Mouse (Mus musculus) gastrocnemius, adult 18-20 months (tissue): ENCODE data around the gene Gnpat. TPM values are rescaled to one million over a fixed set of nuclear protein-coding genes. Genes with fewer than 3 reads are reported as not detected.

Source experiments
- DNase-seq: peaks from one replicate; pipeline ENCODE4 v3.0.0; 2021; ENCODE audit warnings: low spot score
- long read RNA-seq, 2 experiments: library from polyadenylated mRNA; stranded (forward); transcript quantifications; one replicate each; pipeline ENCODE4 v2.0.0; 2021
- total RNA-seq, 2 experiments: library from RNA; stranded (reverse); gene quantifications; 2 replicates each; pipeline ENCODE4 v1.2.3; 2021

The Gnpat gene
- 100 to 1,000 TPM; 138 to 151 TPM for total RNA-seq
- long read RNA-seq, experiment 1, transcript Gnpat-201 (16 exons, 2,984 nt), result major isoform, 216 of 259 reads
- long read RNA-seq, experiment 1, partial matches to known transcripts, result 25 of 259 reads
- long read RNA-seq, experiment 1, other reads (novel, unspliced or antisense), result 18 of 259 reads
- long read RNA-seq, experiment 2, transcript Gnpat-201 (16 exons, 2,984 nt), result major isoform, 124 of 164 reads
- long read RNA-seq, experiment 2, partial matches to known transcripts, result 16 of 164 reads
- long read RNA-seq, experiment 2, other reads (novel, unspliced or antisense), result 21 of 164 reads

DNA sequence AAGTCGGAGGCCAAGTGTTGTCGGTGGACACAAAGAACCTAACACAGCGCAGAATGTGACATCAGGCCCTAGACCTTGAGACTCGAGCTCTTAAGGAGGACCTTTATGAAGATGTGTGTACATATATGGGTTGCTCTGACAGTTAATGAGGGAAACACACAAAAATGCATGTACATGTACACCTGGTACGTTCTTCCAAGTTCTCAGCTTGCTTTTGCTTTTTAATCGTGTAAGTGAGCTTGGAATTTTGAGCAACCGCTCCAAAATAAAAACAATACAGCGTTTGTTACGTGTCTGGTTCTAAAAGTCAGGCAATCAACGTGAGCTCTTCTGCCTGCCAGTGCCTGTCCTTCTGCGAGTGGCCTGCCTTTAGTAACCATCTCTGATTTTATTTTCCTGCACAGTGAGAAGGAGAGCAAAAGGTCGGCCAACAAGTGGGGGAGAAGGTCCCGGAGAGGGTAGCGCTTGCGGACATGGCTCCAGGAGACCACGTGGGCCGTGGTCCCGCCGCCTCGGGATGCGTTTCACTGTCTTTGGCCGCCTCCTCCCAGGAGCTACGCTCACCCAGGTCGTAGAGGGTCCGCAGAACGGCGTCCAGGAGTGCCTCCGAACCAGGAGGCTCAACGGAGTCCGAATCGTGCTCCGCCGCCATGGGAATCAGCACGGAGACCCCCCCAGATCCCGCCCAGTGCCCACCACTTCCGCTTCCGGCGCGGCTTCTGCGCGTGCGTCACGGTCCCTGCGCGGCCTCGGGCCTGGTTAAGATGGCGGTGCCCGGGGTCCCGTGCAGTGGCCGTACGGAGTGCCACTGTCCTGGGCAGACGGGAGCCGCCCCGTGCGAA is at the start of gene Gnpat, which contains the start of gene 2810004N23Rik:
Gene Gnpat, plus strand, starts transcription at position 713 of the 842 bp plus-strand sequence.
Gene 2810004N23Rik, minus strand, starts transcription at position 800 of the 842 bp plus-strand sequence.
- DNase-seq, result peak; percentile 92

DNA sequence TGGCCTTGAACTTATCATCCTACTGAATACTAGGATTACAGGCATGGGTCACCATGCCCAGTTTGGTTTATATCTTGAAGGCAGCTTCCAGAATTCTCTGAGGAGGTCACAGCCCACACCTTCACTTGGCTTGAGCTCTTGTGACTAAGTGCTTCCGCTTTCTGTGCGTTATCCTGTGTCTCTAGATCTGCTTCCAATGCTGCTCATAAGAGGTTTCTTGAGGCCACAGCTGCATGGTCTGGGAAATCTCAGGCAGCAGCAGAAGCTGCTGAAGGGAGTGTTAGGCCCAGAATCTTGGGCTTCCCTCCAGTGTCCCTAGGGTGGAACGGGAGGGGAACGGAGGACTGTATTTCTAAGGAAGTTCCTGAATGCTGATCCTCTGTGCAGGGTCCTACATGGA is 49.5 kb upstream of the Gnpat start:
- DNase-seq, result no peak

DNA sequence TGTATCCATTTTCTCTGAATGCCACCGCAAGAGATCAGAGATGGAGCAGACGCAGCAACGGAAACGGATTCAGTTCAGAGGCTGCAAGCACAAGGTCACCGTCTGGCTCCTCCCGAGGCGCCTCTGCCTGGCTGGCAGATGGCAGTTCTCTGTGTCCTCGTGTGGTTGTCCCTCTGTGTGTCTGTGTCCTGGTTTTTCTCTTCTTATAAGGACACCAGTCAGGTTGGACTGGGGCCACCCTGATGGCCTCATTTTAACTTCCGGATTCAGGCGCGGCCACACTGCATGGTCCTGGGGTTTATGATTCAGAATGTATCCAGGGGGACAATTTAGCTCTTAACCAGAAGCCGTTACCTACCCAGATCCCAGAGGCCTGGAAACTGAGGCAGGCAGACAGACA is 47.0 kb upstream of the Gnpat start:
- DNase-seq, result no peak

DNA sequence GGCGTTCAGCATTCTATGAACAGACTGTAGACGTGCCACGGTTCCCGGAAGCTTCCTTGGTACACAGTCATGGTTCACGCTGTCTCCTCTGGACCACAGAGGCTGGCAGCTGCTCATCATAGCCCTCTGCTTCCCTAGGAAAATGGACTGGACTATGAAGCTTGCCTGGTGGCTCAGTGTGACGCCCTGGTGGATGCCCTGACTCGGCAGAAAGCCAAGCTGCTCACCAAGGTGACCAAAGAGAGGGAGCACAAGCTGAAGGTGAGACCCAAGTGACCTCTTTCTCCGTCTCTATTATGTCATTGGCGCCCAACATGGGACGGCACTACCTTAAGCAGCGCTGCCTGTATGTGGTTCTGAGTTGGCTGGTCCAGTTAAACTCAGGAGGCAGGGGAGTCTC is 46.0 kb upstream of the Gnpat start:
- no peak for DNase-seq

DNA sequence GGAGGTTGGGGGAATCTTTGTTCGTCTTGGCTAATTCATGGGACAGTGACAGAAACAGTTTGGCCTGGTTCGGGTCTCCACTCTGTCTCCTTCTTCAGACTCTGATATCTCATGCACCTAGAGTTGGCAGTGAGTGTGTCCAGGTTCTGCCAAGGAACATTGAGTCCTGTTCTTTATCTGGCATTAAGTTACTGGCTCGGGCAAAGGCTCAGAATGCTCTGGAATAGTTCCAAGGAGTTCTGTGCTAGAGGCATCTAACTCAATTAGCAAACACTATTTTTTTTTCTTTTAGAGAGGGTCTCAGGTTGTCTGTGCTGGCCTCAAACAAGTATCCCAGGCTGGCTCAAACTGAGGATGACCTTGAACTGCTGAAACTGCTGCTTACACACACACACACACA is 45.5 kb upstream of the Gnpat start:
- peak; percentile 82 for DNase-seq

DNA sequence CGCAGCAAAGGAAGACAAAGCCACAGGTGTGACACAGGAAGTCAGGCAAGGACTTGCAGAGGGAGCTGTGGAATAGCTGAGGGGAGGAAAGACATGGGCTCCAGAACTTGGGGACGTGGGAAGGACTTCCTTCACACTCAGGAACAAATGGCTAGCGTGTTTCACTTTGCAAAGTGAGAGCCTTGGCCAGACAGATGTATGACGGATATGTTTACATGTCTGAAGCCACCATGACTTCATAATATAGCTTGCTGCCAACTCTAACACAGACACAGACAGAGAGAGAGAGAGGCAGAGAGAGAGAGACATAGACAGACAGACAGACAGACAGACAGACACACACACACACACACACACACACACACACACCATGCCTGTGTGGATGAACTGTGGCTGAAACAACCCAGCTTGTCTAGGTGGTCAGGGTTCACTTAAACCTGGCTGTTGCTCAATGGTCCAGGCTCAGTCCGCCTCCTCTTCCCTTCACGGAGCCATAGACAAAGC is 43.2 kb upstream of the Gnpat start:
- no peak for DNase-seq

DNA sequence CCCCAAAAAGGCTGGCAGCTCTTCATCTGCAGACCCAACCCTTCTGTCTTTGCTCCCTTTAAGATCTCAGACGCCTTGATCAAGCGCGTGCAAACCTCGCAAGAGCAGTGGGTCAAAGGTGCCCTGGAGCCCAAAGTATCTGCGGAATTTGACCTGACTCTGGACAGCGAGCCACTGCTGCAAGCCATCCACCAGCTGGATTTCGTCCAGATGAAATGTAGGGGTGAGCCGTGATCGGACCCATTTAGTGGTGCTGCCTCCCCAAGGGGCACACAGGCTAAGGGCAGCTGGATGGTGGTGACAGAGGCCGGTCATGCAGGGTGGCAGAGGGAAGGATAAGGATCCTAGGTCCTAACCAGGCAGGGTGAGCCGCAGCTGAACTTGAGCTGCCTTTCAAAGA is 42.7 kb upstream of the Gnpat start:
- no peak for DNase-seq

DNA sequence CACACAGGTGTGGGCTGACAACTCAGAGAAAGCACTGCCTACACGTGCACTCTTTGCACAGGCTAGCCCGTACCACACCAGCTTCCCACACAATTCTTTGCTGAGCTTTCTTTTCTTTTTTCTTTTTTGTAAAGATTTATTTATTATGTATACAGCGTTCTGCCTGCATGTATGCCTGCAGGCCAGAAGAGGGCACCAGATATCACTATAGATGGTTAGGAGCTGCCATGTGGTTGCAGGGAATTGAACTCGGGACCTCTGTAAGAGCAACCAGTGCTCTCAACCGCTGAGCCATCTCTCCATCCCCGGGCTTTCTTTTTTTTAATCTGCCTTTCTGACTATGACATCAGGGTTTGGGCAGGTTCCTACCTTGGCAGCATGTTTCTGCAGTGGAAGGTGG is 39.3 kb upstream of the Gnpat start:
- no peak for DNase-seq

DNA sequence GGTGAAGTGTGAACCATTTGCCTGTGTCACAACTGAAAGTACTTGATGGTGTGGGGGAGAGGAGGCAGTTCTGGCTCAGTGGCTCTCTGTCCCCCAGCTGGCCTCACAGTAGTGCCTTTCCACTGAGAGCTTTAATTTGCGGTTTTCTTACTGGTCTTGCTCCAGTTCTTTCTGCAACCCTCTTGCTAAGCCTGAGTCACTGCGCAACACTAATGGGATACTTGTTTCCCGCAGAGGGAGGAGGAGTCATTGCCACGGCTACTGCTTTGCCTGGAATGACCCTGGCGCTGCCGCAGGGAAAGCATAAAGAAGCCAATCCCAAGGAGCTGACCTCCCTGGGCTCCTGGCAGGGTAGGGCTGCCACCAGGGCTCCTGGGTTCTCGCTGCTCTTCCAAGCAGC is 36.2 kb upstream of the Gnpat start:
- DNase-seq, result peak; percentile 50

DNA sequence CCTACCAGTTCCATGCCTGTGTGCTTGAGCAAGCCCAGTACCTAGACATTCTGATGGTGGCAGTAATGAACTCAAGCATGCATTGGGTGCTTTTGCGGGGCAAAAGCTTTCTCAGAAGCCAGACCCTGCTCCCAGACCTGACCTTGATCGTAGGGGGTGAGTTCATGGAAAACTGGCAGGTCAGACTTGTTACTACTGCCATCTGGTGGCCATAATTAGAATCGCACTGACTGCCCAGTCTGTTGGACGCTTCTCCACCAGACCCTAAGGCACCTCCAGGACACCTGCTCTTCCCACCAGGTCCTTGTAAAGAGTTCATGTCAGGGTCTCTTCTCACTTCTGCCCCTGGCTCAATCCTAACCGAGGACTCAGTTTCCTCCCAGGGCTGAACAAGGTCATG is 35.4 kb upstream of the Gnpat start:
- DNase-seq, result peak; percentile 70

DNA sequence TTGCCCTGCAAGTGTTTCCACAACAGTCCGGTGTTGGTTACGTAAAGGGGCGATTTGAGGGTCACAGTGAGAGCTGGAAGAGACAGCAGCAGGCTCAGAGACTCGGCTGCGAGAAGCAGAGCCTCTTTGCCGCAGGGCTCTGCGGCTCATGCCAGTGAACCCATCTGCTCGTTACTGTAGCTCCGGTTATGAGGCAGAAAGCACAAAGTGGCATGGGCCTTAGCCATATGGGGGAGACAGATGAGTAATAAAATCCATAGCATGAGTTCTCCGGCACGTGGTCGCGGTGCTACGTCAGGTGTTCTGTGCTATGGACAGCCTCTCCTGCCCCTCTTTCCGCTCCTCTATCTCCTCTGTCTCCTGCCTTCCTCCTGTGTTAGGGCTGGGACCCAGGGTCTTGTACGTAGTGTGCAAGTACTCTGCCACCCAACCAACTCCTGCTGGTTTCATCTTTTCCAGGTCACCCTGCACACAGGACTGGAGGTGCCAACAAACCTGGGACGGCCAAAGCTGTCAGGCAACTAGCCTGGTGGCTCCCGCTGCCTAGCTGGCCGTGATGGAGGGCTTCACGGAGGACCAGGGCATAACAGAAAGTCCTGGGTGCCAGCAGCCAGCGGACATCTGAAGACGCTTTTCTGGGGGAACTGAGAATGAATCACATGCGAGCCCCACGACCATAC is 34.1 kb upstream of the Gnpat start:
- DNase-seq, result no peak

DNA sequence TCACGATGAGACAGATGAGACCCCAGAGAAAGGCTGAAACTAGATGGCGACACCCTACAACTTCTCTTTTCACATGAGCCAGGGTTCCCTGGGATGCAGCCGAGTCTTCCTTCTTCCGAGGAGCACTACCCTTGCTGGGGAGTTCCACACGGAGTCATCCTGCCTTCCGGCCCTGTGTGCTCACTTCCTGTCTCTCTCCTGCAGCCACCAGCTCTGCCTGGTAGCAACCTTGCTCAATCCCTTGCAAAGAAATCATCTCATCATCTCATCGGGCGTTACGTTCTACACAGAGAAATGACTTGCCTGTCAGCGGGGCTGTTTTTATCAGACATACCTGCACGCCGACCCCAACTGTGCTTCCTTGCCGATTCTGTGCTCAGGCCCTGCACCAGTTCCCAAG is 32.8 kb upstream of the Gnpat start:
- no peak for DNase-seq

DNA sequence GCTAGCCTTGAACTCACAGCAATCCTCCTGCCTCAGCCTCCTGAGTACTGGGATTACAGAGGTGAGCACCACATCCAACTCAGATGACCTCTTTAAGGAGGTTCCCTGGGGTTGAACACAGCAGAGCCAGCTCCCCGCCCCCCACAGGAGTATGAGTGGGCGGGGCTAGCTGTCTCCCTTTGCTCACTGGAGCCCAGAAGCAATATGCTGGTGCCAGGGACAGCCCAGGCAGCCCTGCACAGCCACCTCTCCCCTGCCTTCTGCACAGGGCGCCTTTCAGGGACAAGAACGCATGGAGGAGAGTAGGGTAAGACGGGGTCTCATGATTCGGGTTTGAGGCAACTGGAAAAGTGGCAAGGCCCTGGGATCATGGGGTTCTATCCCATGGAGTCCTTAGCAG is 31.3 kb upstream of the Gnpat start:
- DNase-seq, result no peak

DNA sequence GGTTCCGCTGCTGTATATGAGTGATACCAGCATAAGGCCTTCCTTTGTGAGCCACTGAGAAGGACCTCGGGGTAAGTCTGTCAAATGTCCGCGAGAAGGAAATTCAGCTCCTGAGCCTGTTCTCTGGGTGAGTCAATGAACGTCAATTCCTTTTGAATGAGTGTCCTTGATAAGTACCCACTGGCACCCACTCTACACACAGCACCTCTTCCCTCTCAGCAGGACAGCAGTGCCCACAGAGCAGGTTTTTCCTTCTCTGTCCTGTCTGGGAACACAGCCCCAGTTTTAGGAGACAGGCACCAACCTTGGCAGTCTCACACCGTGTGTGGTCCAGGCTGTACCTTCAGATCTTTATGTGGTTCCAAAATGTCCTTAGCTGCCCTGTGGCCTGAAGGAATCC is 30.9 kb upstream of the Gnpat start:
- no peak for DNase-seq

DNA sequence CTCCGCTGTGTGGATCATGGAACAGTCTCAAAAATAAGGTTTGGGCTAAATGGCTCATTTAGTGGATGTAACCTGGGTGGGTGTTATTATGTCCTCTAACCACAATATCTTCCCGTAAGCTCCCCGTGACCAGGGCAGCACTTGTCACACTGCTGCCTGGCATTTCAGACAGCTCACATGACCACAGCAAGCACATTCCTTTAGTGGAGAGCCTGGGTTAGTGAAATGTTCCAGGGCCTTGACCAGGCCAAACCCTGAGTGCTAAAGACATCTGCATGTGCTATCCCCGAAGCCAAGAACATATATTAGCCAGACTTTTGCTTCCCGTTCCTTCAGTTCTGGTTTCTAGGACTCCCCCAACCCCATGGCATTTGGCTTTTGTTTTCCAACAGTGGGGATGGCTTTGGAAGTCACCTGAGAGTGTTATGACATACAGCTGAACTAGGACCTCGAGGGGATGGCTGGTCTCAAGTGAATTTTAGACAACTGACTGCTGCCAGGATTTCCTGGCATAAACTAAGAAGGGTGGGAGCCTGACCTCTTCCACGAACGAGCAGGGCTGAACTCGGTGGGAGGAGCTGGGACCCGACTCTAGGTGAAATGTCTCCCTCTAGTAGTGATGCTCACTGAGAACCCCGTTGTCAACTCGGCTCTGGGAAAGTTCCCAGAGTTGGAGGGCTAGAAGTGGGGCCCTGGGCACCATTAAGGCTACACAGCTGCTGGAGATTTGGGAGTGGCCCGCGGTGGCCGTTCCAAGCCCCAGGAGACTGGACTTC is 29.2 kb upstream of the Gnpat start:
- DNase-seq, result no peak

DNA sequence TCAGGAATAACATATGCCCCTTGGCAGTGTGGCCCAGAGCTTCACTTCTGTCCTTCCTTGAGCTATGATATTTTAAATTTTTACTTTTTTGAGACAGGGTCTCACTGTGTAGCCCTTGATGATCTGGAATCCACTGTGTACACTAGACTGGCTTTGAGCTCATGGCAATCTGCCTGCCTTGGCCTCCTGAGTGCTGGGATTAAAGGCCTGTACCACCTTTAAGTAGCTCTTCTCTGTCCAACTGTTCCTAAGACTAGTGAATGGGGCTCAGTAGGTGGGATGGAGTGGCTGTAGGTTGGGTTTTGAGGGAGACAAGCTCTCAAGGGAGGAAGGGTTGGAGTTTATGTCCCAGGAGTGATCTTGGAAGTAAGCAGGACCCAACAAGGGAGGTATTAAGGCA is 27.0 kb upstream of the Gnpat start:
- no peak for DNase-seq

DNA sequence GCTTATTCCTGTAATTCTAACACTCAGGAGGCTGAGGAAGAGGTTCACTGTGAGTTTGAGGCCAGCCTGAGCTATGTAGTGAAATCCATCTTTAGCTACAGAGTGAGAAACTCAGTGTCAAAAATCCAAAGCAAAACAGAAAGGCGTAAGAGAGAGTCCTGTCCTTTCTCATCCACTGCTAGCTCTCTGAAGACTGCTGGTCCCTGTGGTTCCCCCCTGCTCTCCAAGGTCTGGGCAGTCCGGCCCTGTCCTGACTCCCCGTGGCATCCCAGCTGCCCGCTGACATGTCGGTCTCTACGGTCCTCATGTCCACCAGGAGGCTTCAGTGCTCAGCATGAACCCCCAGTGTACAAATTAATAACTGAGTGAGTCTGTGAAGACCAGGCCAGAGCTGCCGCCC is 26.6 kb upstream of the Gnpat start:
- no peak for DNase-seq

DNA sequence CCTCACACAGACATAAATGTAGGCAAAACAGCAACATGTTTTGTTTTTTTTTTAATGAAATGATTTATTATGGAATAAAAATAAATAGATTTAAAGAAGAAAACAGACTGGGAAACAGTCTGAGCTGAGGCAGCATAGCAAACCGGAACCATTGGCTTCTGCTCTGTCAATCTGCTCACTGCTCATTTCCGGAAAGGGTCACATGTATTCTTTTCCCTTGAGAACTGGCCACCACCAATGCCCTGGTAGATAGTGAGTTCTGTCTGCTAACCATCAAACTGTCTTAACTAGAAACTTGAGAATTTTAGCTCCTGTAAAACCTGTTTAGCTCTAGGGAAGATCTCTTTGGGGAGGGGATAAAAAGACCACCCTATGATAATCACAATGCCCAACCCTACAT is 25.9 kb upstream of the Gnpat start:
- no peak for DNase-seq

DNA sequence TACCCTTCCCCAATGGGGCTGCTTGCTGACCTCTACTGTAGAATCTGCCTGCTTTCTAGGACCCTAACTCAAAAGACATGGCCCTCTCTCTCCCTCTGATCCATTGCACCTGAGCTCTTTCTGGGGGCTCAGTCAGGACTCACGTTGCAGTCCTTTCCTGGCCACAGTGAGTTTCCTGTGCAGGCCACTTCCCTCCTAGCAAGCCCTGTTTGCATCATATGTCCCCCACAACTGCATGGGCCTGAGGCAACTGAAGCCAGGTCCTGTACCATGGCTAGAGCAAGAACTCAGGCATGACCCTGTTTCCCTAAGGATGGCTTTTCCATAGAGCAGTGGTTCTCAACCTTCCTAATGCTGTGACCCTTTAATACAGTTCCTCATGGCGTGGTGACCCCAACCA is 24.9 kb upstream of the Gnpat start:
- DNase-seq, result no peak

DNA sequence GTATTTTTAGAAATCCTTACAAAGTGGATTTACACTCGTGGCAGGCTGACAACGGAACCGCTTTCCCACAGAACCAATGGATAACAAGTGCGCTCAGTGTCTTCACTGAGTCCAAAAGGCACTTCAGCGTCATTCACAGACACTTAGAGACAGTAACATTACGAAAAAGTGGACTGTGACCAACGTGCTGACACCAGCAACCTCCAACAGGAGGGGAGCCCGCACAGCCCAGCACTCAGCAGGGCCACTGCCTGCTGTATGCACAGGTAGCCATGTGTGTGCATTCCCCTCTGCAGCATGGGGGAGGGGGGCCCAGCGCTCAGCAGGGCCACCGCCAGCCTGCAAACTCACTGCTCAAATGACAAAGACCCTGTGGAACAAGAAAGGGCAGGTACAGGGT is 23.5 kb upstream of the Gnpat start:
- DNase-seq, result no peak

DNA sequence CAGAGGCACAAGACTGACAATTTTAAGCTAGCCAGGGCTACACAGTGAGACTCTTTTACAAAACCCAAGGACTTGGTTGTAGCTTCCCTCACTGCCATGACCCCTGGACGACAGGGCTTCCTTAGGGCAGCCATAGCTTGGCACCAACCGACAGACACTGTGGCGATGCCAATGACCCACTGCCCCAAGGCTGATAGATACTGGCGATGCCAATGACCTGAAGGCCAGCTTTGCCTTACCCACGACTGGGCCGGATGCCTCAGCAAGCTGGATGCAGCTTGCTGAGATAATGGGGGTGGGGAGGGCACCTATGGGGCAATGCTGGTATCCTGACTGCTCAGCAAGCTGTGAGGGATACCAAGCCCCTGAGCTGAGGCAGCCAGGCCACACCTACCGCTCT is 21.9 kb upstream of the Gnpat start:
- DNase-seq, result no peak
